Mouse (Mus musculus) left cerebral cortex, postnatal 4 days (tissue): ENCODE data around the gene Serpinb9. TPM values are rescaled to one million over a fixed set of nuclear protein-coding genes. Genes with fewer than 3 reads are reported as not detected.
"Not testable (repeated sequence)": the region's sequence is repeated elsewhere in the genome, so short reads cannot be mapped to it uniquely, and the experiment has no call there.

Experiments
- DNase-seq: peaks from one replicate; pipeline ENCODE4 v3.0.0-alpha.2; 2022
- intact Hi-C: fragments of 180-260 bp; cut with DNase I; formaldehyde crosslinking; loops from one replicate; pipeline ENCODE4 v1.15.1; 2025
- total RNA-seq, 2 experiments: library from RNA; stranded (reverse); gene quantifications; 2 replicates each; pipeline ENCODE4 v1.2.3; 2021

Gene Serpinb9
- total RNA-seq, 2 experiments from 2014 or later, result 1.8 to 1.9 TPM

DNA sequence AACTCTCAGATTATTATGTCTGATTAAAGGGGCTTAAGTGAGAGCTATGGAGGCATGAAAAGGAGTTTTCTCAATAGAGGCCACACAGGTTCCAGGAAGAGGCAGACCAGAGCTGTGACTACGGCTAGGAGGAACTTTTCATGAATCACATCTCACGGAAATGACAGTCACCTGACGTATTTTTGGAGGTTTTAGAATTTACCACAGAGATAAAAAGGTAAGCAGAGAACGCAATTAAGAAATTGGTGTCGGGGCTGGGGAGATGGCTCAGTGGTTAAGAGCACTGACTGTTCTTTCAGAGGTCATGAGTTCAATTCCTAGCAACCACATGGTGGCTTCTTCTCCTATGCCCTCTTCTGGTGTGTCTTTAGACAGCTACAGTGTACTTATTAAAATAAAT, 1.7 kb upstream of the Serpinb9 start:
- DNase-seq, result no peak
- intact Hi-C loops, result no loop called here

DNA sequence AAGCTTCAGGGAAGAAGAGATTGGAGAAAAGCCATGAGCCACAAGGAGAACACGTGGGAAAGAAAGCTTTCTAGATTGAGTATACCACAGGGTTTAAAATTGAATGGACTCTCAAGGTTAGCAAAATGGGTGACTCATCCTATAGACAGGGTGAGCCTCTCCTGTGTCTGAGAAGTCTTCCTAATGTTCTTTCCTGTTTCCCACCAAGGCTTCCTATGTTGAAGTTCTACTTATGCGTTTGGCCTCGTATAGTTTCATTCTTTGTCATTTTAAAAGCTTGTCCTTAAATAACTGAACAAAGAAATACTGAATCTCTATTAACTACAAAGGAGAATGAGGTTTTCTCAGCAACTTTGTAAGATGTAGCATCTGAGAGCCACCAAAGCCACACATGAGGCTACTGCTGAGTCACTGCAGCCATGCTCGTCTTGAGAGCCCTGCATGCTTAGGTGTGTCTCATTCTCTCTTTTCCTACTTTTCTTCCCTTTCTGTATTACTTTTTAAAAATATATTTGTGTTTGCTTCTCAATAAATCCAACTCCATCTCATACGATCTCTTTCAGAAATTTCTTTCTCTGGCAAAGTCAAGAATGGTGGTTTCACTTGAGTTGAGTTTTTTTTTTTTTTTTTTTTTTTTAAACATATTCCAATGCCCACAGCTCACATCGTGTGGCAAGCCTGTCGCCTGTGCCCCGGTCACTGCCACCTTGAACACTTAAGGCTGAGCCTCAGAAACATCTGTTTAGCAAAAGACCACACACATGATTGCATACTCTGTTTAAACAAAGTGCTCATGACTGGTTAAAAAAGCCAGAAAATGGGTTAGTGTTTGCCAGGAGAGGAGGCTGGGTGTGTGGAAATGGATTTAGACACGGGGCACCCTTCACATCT, 718 bp downstream of the Serpinb9 start:
- DNase-seq, result no peak
- intact Hi-C loops, result no loop called here

GRCm38 (mm10) chr13:33004414-33005105, 1.5 kb downstream of the Serpinb9 start:
- DNase-seq, result peak; percentile 82
- intact Hi-C loops, result no loop called here

- intact Hi-C loops, result no loop called here
Observed at GRCm38 (mm10) chr13:33005501-33006075, 2.5 kb downstream of the Serpinb9 start.

DNA sequence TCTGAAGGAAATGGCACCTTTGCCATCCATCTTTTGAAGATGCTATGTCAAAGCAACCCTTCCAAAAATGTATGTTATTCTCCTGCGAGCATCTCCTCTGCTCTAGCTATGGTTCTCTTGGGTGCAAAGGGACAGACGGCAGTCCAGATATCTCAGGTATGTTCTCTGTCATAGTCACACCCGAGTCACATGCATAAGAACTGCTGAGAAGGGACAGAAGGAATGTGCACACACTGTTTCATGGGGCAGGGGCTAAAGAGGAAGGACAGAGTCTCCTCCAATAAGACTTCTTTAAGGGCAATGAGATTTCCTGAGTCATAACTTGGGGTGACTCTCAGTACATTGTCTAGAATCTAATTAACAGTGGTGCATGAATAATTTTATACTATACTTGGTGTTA, 3.5 kb downstream of the Serpinb9 start:
- intact Hi-C loops, result no loop called here
- no peak for DNase-seq

More at GRCm38 (mm10) chr13:33005501-33006075, 2.5 kb downstream of the Serpinb9 start:
- no peak for DNase-seq

DNA sequence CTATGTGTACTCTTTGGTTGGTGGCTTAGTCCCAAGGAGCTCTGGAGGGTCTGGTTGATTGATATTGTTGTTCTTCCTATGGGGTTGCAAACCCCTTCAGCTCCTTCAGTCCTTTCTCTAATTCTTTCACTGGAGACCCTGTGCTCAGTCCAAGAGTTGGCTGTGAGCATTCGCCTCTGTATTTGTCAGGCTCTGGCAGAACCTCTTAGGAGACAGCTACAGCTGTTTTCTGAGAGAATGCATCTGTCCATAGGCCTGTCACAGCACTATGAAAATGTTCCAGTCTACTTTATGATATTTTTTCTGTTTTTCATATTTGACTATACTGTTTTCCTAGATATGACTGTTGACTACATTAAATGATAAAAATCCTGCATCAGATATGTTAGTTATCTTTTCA, 9.3 kb downstream of the Serpinb9 start:
- intact Hi-C loops, result no loop called here
- DNase-seq, result no peak

- intact Hi-C loops, result no loop called here
- no peak for DNase-seq
Observed at GRCm38 (mm10) chr13:33013271-33013670, 10.2 kb downstream of the Serpinb9 start.

- no peak for DNase-seq
- intact Hi-C loops, result no loop called here
Observed at GRCm38 (mm10) chr13:33022371-33022770, 19.3 kb downstream of the Serpinb9 start.

DNA sequence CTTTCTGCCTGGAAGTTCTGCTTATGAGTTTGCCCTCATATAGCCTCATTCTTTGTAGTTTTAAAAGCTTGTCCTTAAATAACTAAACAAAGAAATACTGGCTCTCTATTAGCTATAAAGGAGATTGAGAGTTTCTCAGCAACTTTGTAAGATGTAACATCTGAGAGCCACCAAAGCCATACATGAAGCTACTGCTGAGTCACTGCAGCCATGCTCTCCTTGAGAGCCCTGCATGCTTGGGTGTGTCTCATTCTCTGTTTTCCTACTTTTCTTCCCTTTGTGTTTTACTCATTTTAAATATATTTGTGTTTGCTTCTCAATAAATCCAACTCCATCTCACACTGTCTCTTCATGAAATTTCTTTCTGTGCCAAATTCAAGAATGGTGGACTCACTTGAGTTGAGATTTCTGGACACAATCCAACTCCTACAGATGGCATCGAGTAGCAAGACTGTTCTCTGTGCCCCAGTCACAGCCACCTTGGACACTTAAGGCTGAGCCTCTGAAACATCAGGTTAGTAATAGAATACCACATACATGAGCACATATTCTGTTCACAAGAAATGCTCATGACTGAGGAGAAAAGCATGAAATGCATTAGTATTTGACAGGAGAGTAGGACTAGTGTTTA, 23.5 kb downstream of the Serpinb9 start:
- intact Hi-C loops, result no loop called here
- DNase-seq, result no peak

DNA sequence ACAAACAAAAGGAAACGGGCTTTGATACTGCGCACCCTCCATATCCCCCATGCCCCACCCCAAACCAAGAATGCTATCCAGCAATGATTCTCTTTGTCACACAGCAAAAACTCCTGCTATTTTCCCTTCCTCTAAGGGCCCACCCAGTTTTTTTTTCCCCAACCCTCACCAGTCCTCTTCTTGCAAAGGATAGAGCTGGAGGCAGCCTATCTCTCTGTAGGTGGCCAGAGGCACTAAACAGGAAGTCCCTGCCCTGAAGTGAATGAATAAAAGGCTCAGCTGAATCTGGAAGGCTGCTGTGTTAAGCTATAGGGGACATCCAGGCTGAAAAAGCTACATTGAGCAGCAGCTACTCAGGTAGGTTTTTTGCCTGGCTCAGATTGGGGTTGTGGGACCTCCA, 24.2 kb downstream of the Serpinb9 start, which contains the start of gene Serpinb9b:
Serpinb9b (plus strand) TSS at position 173 of the 400 bp plus-strand sequence.
- intact Hi-C loops, result no loop called here
- no peak for DNase-seq

DNA sequence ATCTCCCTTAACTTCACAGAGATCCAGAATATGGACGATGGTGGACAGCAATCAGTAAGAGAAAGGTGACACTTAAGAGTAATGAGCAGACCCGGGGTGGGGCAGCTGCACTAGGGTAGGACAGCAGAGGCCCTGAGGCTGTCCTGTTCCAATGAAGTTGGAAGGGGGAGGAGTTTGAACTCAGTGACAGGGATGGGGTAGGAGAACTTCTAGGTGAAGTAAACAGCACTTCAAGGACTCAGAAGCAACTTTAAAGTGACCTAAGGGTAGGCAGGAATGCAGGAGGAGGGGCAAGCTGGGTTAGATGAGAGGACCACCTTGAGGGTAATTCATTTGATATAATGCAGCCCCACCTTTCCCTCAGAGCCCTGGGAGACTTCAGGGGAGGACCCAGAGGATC, 25.1 kb downstream of the Serpinb9 start:
- intact Hi-C loops, result no loop called here
- DNase-seq, result no peak

DNA sequence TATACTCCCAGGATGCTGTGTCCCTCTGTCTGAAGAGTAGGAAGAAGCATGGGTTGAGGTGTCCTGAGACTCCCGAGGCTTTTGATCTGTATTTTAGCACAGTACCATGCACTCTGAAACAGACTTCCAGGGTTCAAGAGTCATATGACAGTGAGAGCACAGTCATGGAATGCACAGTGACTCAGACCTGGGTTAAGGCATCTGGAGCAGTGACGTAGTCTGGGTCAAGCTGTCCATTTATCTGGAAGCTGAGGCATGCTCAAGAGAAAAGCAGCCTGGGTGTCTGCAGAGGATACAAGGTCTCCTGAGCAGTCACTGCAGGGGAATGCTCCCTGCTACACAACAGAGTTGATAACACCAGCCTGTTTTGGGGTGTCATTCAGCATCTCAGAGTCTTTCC, 25.5 kb downstream of the Serpinb9 start:
- intact Hi-C loops, result no loop called here
- no peak for DNase-seq

DNA sequence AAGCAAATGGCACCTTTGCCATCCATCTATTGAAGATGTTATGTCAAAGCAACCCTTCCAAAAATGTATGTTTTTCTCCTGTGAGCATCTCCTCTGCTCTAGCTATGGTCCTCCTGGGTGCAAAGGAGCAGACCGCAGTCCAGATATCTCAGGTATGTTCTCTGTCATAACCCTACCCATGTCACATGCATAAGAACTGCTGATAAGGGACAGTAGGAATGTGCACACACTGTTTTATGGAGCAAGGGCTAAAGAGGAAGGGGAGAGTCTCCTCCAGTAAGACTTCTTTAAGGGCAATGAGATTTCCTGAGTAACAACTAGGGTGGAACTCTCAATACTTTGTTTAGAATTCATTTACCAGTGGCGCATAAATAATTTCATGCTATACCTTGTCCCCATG, 26.4 kb downstream of the Serpinb9 start:
- intact Hi-C loops, DNase-seq: not testable (repeated sequence)

DNA sequence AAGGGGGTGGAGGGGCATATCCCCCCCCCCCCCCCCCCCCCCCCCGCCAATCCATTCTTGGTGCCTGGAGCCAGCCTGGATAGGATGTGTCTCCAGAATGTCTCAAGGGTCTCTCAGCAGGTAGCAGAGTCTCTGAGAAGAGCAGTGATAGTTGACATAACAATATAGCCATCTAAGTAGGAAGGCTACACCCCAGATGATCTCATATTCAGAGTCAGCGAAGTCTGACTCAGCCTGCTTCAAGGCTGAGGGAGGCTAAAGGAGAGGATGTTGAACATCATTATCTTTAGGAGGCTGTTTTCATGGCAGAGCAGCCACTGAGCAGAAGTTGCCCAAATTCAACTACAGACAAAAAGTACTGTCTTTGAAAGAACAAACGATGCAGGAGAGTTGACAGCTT, 27.2 kb downstream of the Serpinb9 start:
- no peak for DNase-seq
- intact Hi-C loops, result no loop called here

- no peak for DNase-seq
- intact Hi-C loops, result no loop called here
Observed at GRCm38 (mm10) chr13:33035506-33035905, 32.5 kb downstream of the Serpinb9 start.

- no peak for DNase-seq
- intact Hi-C loops, result no loop called here
Observed at GRCm38 (mm10) chr13:33043542-33043941, 40.5 kb downstream of the Serpinb9 start.

GRCm38 (mm10) chr13:33047234-33047633, 44.2 kb downstream of the Serpinb9 start:
- intact Hi-C loops, result no loop called here
- DNase-seq, result no peak

GRCm38 (mm10) chr13:33048187-33048586, 45.1 kb downstream of the Serpinb9 start:
- DNase-seq, result no peak
- intact Hi-C loops, result no loop called here

GRCm38 (mm10) chr13:33051697-33052096, 48.6 kb downstream of the Serpinb9 start:
- intact Hi-C loops, result no loop called here
- DNase-seq, result no peak

- intact Hi-C loops, result no loop called here
- no peak for DNase-seq
Observed at GRCm38 (mm10) chr13:33063048-33063447, 60.0 kb downstream of the Serpinb9 start.
